Mouse (Mus musculus) frontal cortex, postnatal 14 days (tissue): ENCODE results near the gene Lypd5.
A peak's percentile ranks its signal among the peaks of the same experiment; 100 is the strongest.
"Not testable (repeated sequence)": the region's sequence is repeated elsewhere in the genome, so short reads cannot be mapped to it uniquely, and the experiment has no call there.

Source experiments
- DNase-seq, 2 experiments: peaks; one replicate each; pipeline ENCODE4 v3.0.0; 2022; ENCODE audit warnings: low spot score in 2 of 2

Gene Lypd5

DNA sequence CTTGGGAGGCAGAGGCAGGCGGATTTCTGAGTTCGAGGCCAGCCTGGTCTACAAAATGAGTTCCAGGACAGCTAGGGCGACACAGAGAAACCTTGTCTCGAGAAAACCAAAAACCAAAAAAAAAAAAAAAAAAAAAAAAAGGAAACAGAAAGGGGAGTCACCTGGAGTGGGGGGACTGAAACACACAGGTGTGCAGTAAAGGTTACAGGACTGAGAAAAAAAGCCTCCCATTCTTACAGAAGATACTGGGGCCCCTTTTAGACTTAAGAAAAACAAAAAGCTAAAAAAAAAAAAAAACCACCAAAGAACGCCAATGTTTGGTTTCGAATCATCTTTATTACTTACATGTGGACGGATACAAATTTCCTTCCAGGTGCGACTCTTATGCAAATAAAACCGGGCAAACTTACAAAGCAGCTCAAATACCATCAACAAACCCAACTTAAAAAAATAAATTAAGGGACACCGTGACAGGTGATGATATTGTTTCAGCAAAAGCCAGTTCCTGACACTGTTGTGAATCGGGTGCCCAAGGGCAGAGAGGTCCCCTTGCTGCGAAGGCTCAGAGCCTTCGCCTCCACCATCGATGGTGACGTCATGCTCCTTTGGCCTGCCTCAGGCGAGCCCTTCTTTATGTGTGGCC is 33.9 kb downstream of the Lypd5 start:
- DNase-seq, result no peak

DNA sequence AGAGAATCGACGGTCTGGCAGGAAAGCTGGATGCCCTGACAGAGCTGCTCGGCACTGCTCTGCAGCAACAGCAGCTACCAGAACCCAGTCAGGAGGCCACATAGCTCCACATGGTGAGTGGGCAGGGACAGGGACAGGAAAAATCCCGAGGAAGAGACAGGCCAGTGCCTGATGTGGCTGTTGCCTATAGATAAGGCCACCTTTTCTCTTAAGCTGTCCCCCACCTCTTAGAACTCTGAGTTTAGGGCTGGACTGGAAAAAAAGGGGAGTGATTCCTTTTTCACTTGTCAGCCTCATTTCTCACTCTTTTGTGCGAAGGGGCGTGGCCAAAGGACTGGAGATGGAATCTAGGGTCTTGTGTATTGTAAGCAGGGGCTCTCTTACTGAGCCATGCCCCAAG is 35.1 kb downstream of the Lypd5 start:
- no peak for DNase-seq

DNA sequence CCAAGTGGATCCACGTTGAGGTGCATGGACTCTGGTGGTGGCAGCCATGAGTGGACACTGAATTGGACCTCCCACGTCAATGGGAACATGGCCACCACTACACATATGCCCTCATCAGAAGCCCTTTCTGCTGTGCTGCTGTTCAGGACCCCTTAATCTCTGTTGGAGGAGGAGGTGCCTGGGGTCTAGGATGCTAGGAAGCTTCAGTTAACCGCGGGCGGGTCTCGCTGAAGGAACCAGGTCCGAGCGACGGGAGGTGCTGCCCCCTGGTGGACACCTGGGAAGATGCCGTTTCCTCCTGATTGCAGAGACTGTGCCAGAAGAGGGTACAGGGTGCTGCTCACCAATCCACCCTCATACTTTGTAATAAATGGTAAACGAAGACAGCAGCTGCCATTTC is 35.8 kb downstream of the Lypd5 start:
- DNase-seq, result peak in 1 of 2 experiments; percentile 66

DNA sequence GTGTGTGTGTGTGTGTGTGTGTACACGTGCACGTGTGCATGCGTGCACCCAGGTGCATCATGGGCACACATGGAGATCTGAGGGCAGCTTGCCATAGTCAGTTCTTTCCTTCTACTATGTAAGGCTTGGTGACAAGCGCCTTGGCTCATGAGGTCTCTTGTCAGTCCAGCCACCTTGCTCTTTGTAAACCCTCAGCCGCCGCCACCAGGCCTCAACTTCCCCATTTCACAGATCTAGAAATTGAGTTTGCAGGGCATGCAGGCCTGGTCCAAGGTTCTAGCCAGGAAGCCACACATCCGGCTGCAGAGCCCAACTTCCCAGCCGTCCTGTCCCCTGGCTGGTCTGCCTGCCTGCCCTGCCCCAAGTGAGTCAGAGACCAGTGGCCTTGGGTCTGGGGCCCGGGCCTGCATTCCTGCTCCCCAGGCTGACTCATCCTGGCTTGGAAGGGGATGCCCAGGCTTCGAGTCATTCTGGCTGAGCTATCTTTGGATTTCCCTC is 38.1 kb downstream of the Lypd5 start:
- no peak for DNase-seq

DNA sequence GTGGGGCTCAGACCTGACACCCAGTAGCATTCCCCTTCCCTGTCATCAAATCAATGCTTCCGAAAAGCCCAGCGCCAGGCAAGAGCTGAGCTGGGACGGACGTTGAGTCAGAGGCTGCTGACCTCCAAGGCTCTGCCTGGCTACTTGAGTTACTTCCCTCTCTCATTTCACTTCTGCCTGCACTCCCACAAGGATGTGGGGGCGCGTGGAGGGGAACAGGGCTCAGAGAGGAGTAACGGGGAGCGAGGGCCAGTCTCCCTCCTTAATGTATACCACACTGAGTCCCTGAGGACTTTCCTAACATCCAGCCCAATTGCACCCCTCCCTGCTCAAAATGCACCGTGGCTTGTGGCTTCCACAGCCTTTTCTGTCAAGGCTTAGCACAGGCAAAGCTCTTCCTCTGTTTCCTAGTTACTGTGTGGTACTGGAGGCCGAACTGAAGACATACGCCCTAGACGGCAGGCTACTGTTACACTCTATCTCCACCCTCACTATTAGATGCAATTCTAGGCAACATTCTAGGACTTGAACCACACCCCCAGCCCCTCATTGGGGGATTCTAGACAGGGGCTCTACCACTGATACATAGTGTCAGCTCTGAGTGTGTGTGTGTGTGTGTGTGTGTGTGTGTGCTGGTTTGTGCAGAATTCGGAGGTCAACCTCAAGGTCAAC is 40.7 kb downstream of the Lypd5 start:
- no peak for DNase-seq

DNA sequence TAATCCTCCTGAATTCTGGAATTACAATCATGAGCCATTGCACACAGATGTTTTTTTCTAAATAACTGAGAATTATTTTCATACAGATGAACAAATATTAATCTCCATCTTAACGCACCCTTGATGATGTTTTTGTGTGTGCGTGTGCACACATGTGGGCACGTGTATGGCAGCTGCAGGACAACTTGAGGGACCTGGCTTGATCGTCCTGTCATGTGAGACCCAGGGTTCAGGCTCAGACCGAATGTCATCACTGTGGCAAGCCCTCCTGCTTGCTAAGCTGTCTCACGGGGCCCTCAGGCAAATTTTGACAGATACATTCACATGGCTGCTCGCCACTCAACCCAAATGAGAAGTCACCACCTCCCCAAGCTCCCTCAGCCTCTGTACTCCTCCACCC is 41.5 kb downstream of the Lypd5 start:
- DNase-seq, result no peak

DNA sequence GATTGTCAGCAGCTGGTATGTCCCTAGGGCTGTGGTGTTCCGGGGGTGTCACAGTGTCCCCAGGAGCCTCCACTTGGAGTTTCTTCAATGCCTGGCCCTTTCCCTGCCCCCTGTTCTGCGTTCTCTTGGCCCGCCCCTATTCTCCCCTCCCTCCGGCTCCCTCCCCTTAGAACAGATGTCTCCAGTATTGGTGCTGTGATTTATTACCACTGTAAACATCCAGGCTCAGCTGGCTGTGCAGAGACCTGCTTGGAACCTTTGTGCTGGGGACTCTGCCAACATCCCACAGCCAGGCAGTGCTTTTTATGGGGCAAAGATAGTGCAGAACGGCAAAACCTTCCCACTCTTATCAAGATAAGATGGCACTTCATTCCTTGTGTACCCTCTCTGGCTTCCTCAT is 42.1 kb downstream of the Lypd5 start:
- no peak for DNase-seq

DNA sequence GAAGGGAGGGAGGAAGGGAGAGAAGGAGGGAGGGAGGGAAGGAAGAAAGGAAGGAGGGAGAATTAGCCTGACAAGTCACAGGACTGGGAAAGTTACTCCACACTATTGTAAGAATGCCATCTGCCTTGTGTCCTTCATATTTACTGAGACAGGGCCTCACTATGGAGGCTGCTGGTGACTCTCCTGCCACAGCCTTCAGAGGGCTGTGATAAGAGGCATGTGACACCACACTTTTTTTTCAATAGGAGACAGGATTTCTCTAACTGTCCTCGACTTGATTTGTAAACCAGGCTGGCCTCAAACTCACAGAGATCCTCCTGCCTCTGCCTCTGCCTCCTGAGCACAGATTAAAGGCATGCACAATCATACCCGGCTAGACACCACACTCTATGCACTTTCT is 42.7 kb downstream of the Lypd5 start:
- no peak for DNase-seq

DNA sequence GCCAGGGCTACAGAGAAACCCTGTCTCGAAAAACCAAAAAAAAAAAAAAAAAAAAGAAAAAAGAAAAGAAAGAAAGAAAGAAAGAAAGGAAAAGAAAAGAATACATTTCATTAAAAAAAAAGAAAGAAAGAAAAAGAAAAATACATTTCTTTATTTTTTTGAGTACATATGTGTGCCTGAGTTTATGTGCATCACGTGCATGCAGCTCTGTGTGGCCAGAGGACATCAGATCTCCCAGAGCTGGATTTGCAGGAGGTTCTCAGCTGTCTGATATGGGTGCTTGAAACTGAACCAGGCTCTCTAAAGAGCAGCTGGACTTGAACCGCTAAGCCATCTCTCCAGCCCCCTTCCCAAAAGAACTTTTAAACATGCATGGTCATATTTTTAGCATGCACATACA is 45.1 kb downstream of the Lypd5 start:
- DNase-seq, result no peak

DNA sequence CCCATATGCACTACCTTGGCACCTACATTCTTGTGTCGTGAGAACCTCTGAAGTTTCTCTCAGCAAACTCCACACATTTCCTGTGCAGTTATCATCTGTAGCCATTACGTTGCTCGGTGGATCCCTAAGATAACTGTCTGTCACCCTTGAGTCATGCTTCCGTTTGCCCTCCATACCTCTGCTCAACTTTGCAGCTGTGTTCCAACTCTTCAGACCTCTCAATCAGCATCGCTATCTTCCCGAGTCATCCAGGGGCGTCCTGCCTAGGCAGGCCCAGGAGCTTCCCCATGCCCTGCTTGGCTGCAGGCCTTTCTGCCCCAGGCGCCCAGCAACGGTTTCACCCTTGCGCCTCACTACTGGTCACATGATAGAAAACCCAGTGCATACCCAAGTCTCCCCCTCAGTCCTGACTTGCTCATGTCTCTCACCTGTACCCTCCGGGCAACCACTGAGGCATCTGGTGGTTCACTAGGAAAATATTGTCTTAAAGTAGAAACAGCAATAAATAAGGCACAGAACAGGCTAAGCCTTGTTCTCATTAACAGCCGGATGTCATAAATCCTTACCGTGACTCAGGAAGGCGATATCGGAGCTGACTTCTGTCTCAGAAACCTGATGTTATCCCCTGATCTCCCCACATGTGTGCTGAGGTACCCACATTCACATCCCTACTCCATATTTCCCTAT is 45.6 kb downstream of the Lypd5 start:
- no peak for DNase-seq

DNA sequence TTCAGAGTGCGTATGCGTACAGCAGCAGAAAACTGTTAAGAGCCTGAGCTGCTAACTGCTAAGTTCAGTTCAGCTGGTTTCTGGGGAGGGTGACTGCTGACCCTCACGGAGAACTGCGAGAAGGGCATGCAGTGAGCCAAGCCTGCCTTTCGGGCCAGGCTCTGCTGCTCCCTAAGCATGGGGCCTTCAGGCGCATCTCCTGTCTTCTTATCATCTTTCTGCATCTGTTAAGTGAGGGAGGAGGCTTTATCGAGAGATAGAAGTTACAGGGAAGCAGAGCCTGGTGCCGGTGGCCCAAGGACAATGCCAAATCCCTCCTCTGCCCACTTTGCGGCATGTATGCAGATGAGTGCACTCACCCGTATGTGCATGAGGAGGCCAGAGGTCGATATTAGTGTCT is 47.8 kb downstream of the Lypd5 start:
- no peak for DNase-seq

DNA sequence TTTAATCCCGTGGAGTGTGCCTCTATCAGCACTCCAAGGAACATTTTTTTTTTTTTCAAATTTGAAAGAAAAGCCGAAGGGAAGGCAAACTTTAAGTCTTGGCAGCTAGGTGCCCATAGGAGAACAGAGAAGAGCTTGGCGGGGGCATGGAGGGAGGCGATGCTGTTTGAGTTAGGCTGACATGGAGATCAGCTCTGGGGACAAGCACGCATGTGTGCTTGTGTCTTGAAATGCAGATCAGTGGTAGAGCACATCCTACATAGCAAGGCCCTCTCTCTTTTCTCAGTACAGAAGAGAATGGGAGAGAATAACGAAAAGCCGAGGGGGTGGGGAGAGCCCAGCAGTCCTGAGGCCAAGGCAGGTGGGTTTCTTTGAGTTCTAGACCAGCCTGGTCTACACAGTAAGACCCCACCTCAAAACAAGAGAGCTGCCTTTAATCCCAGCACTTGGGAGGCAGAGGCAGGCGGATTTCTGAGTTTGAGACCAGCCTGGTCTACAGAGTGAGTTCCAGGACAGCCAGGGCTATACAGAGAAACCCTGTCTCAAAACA is 49.4 kb downstream of the Lypd5 start:
- DNase-seq, result no peak

DNA sequence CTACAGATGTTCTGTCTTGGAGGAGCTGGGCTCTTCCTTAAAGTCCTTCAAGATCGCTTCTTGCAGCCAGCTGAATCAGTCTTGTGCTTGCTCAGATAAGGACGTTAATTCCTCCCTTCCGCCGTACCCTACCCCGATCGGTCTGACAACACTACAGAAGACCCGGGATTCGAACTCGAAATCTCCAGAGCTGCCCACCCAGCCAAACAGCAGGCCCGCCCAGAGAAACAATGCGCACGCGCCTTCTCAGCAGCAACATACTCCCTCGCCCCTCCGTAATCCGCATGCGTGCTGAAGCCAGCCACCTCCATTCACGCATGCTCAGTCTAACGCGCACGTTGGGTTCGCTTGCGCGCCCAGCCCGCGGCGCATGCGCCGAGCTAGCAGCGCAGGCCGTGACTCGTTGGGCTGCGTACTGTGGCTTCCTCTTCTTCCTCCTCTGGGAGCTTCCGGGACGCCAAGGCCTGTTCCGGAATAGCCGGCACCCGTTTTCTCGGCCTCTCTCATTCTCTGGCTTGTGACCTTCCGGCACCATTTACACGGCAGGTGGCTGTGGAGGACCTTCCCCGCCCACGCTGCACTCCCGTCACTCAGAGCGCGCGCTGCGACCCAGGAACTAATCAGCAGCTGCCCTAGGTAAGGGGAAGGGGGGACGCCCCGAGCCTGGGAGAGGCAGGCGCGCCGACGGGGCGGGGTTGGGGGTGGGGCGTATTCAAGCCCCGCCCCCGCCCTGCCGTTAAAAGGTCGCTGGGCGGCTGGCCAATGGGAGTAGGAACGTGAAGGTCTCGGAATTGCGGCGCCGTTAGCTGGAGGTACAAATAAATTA is 50.5 kb downstream of the Lypd5 start, which contains the start of gene Smg9:
Gene Smg9, plus strand, starts transcription at position 364 of the 826 bp plus-strand sequence.
- DNase-seq, result peak; percentile 93 to 95

DNA sequence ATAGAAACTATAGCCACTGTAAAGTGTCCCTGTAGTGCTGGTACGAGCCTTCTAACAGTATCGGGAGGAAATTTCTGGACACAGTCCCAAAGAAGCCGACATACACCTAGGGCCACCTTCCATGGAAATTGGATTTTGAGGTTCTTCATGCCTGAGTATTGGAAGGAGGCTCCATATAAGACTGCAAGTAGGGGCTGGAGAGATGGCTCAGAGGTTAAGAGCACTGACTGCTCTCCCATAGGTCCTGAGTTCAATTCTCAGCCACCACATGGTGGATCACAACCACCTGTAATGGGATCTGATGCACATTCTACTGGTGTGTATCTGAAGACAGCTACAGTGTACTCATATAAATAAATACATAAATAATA is 51.1 kb downstream of the Lypd5 start:
- no peak for DNase-seq

DNA sequence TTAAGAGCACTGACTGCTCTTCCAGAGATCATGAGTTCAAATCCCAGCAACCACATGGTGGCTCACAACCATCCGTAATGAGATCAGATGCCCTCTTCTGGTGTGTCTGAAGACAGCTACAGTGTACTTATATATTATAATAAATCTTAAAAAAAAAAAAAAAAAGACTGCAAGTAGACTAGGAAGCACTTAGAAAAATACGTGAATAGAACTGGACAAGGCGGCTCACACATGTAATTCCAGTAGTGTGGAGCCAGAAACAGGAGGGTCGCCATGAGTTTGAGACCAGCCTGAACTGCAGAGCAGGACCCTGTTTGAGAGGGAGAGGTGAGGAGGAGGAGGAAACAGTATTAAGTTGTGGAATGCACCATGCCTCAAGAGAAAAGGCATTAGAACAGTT is 51.5 kb downstream of the Lypd5 start:
- DNase-seq, result not testable (repeated sequence)

DNA sequence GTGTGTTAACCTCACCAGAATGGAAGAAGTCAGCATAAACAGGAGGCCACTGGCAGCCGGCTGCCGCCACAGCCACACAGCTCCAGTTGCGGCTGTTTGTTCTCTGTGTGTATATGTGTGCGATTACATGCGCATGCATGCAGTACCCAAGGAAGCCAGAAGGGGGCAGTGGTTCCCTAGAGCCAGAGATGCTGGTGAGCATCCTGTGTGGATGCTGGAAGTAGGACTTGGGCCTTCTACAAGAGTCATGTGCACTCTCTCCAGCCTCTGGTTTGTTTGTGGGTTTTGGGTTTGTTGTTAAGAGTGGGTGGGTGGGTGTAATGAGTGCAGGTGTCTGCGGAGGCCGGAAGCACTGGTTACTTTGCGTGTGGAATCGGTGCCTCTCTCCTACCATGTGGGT is 53.9 kb downstream of the Lypd5 start:
- DNase-seq, result no peak
